Mouse (Mus musculus) ovary, adult 18-20 months (tissue): ENCODE measurements around the gene Pnkd.
A peak's percentile ranks its signal among the peaks of the same experiment; 100 is the strongest.
"Not testable (repeated sequence)": the region's sequence is repeated elsewhere in the genome, so short reads cannot be mapped to it uniquely, and the experiment has no call there.

Source experiments
- DNase-seq: peaks from one replicate; pipeline ENCODE4 v3.0.0; 2022; ENCODE audit warnings: low spot score, mixed read lengths

The Pnkd gene

DNA sequence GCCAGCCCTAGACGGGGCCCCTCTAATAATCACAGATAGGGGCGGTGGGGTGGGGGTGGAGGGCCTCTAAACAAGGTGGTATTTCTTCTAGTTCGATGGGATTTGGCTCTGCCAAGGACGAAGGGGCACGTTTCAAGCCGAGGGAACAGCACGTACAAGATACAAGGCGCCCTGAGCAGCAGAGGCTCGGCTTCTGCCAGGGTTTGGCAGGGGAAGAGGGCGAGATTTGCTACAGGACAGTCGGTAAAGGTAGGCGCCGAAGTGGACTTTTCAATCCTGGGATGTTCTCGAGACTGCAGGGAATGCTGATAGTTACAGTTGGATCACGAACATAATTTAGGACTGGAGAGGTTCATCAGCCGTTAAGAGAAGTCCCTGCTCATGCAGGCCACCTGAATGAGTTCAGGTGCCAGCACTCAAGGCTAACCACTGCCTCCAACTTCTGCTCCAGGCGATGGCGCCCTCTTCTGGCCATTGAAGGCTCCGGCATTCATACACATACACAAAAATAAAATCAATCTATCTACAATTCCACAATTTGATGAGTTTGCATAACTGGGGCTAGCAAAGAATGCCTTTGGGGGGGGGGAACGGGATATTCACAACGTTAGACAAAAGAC lies 105.7 kb downstream of the Pnkd start:
- peak; percentile 36 for DNase-seq

DNA sequence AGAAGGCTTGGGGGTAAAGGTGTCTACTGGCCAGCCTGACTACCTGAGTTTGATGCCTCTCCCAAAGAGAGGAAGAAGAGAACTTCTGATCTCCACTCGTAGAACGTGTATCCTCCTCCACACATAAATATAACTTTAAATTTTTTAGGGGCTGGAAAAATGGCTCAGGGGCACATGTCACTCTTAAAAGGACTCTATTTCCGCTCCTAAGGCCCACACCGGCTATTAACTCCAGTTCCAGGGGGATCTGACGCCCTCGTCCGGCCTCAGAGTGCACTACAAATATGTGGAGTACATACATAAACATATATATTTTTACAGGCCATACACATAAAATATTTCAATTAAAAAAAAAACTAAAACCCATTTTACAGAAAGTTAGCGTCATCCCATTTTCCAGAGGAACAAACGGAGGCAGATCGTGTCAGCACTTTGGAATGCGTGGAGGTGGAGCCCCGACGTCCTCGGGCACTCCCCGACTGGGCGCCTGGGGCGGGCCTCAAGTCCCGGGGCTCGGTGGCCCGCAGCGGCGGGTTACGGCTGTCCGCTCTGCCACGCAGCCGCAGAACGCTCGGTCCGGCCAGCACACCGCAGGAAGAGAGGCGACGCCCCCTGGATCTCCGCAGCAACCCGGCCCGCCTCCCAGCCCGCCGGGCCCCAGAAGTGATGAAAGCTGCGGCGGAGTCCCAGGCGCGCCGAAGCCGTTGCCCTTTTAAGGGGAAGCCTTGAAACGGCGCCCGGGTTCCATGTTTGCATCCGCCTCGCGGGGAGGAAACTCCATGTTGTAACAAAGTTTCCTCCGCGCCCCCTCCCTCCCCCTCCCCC lies 106.4 kb downstream of the Pnkd start, which contains the start of gene Ctdsp1:
TSS of gene Ctdsp1 (plus strand) at position 586 of the 825 bp plus-strand sequence.
- DNase-seq = peak; percentile 98

GRCm38 (mm10) chr1:74391844-74392441 lies 107.2 kb downstream of the Pnkd start:
- DNase-seq = peak; percentile 71

GRCm38 (mm10) chr1:74392446-74392994 lies 107.8 kb downstream of the Pnkd start:
- DNase-seq = no peak

DNA sequence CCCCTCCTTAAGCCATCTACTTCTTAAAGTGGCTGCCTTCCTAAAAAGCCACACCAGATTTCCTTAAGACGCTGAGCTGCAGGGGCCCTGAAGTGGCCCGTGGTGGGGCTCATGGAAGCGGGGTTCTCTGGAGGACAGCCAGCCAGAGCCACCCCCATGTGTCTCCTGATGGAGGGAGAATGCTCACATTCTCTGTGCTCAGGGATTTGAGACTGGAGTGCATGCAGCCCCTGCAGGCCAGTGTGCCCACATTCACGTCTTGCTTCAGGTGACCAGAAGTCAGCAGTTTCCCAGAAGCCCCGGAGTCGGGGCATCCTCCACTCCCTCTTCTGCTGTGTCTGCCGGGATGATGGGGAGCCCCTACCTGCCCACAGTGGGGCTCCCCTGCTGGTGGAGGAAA lies 108.3 kb downstream of the Pnkd start:
- no peak for DNase-seq

DNA sequence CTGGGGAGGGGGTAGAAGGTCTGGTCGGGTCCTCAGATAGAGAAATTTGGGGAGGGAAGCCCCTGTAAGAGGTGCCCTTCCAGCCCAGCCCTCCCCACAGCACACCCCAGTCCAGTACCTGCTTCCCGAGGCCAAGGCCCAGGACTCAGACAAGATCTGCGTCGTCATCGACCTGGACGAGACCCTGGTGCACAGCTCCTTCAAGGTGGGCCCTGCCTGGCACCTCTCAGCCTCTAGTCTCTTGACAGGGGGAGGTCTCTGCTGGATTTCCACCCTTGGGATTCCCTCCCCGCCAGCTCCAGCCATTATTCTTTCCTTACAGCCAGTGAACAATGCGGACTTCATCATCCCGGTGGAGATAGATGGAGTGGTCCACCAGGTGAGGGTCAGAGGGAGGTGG lies 109.0 kb downstream of the Pnkd start:
- no peak for DNase-seq

GRCm38 (mm10) chr1:74394311-74394710 lies 109.6 kb downstream of the Pnkd start:
- DNase-seq = no peak

- no peak for DNase-seq
Measured at GRCm38 (mm10) chr1:74394858-74395257, 110.1 kb downstream of the Pnkd start.

- DNase-seq = no peak
Measured at GRCm38 (mm10) chr1:74395290-74395689, 110.6 kb downstream of the Pnkd start.

- not testable (repeated sequence) for DNase-seq
Measured at GRCm38 (mm10) chr1:74396456-74397222, 111.9 kb downstream of the Pnkd start.

- DNase-seq = peak; percentile 99
Measured at GRCm38 (mm10) chr1:74397268-74397918, 112.7 kb downstream of the Pnkd start.

DNA sequence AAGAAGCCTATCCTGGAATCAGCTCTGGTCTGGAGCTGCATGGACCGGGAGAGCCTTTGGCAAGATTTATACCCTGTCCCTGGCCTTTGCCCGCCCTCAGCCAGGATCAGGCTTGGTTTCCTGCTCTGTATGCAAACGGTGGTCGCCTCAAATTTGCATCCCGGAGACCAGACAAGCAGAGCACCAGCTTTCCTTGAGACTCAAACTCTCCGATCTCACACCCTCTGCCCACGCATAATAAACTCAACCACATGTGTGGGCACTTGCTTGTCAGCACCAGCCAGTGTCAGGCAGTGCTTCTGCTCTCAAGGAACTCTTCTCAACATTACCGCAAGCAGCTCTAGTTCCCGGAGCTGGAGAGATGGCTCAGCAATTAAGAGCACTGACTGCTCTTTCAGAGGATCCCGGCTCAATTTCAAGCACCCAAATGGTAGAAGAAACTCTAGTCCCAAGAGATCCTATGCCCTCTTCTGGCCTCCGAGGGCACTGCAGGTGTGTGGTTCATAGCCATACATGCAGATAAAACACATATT lies 113.3 kb downstream of the Pnkd start:
- DNase-seq = peak; percentile 47

DNA sequence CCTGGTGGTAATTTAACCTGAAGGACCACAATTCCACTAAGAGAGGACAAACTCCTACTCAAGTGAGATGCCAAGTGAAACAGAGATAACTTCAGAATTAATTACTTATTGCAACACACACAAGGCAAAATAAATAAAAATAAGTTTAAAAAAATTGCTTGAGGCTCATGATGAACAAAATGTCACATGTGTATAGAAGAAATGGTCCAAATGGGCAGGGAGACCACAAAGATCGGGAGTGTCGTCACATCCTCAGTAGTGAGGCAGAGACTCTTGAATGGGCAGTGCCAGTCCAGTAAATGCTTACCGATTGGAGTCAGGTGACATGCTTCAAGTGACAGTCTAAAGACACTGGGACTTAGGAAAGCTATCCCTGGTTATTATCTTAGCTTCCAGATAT lies 115.8 kb downstream of the Pnkd start:
- no peak for DNase-seq

- no peak for DNase-seq
Measured at GRCm38 (mm10) chr1:74401015-74401702, 116.4 kb downstream of the Pnkd start.
